Mouse (Mus musculus) T-helper 2 cell (primary cell): ENCODE data around the gene Rpl31.

Experiments
- in situ Hi-C: fragments of 300-600 bp; cut with MboI, MseI; formaldehyde crosslinking; loops from one replicate; pipeline ENCODE4 v1.15.1; 2025; ENCODE audit warnings: high pct_unique_total_duplicates

Rpl31 gene

GRCm38 (mm10) chr1:39396347-39396746, 28.7 kb downstream of the Rpl31 start:
- in situ Hi-C loops, result no loop called here

GRCm38 (mm10) chr1:39398284-39398683, 30.6 kb downstream of the Rpl31 start:
- in situ Hi-C loops, result no loop called here

GRCm38 (mm10) chr1:39399228-39399627, 31.6 kb downstream of the Rpl31 start:
- in situ Hi-C loops, result no loop called here

- in situ Hi-C loops, result no loop called here
Measured at GRCm38 (mm10) chr1:39400173-39400572, 32.5 kb downstream of the Rpl31 start.

- in situ Hi-C loops, result no loop called here
Measured at GRCm38 (mm10) chr1:39407108-39407507, 39.5 kb downstream of the Rpl31 start.

- in situ Hi-C loops, result no loop called here
Measured at GRCm38 (mm10) chr1:39408123-39408522, 40.5 kb downstream of the Rpl31 start.

- in situ Hi-C loops, result no loop called here
Measured at GRCm38 (mm10) chr1:39408668-39409067, 41.0 kb downstream of the Rpl31 start.

GRCm38 (mm10) chr1:39410085-39410821, 42.6 kb downstream of the Rpl31 start:
- in situ Hi-C loops, result no loop called here

- in situ Hi-C loops, result no loop called here
Measured at GRCm38 (mm10) chr1:39417817-39418216, 50.2 kb downstream of the Rpl31 start.

- in situ Hi-C loops, result no loop called here
Measured at GRCm38 (mm10) chr1:39418852-39419251, 51.2 kb downstream of the Rpl31 start.

- in situ Hi-C loops, result no loop called here
Measured at GRCm38 (mm10) chr1:39420987-39421386, 53.3 kb downstream of the Rpl31 start.
